Mouse (Mus musculus) kidney, embryonic 14.5 days (tissue): ENCODE measurements around the gene Mast3. TPM values are rescaled to one million over a fixed set of nuclear protein-coding genes. Genes with fewer than 3 reads are reported as not detected.

ENCODE experiments used
- ATAC-seq: fragments of 200-750 bp; cut with Nextera tagmentation; 2 replicates; pipeline ENCODE4 v1.8.0; 2017; ENCODE audit warnings: moderate number of reproducible peaks, mild to moderate bottlenecking, moderate TSS enrichment, moderate library complexity; ENCODE audit not compliant: low FRiP score, low TSS enrichment
- H3K27ac ChIP-seq: fragments of 300-500 bp; sonication (generic); 2 replicates; pipeline ENCODE4 v1.5.1; 2014; ENCODE audit warnings: low read depth, mild to moderate bottlenecking, low read length, moderate library complexity, mixed read lengths
- H3K27me3 ChIP-seq: fragments of 300-500 bp; sonication (generic); 2 replicates; pipeline ENCODE4 v1.6.1; 2014; ENCODE audit warnings: mild to moderate bottlenecking, low read length; ENCODE audit not compliant: control insufficient read depth, insufficient read depth
- H3K36me3 ChIP-seq: fragments of 300-500 bp; sonication (generic); 2 replicates; pipeline ENCODE4 v1.6.1; 2014; ENCODE audit warnings: low read length, mixed read lengths; ENCODE audit not compliant: control insufficient read depth, insufficient read depth
- H3K4me1 ChIP-seq: fragments of 300-500 bp; sonication (generic); 2 replicates; pipeline ENCODE4 v1.6.1; 2014; ENCODE audit warnings: low read length, mixed read lengths; ENCODE audit not compliant: control insufficient read depth, insufficient read depth
- H3K4me2 ChIP-seq: fragments of 300-500 bp; sonication (generic); replicated peaks from 2 replicates; pipeline ENCODE4 v1.6.1; 2014; ENCODE audit warnings: low read depth, mild to moderate bottlenecking, low read length
- H3K4me3 ChIP-seq: fragments of 300-500 bp; sonication (generic); 2 replicates; pipeline ENCODE4 v1.5.1; 2014; ENCODE audit warnings: mild to moderate bottlenecking, low read length
- H3K9ac ChIP-seq: fragments of 300-500 bp; sonication (generic); 2 replicates; pipeline ENCODE4 v1.6.1; 2014; ENCODE audit warnings: low read depth, mild to moderate bottlenecking, low read length, moderate library complexity
- H3K9me3 ChIP-seq: fragments of 300-500 bp; sonication (generic); 2 replicates; pipeline ENCODE4 v1.6.1; 2016; ENCODE audit warnings: low read length; ENCODE audit not compliant: control insufficient read depth
- WGBS: fragments of 180-500 bp; shearing (Covaris S2); extraction: QIAGEN DNeasy Blood & Tissue Kit; methylation state at CpG from one replicate; pipeline ENCODE4 v1.1.7; 2014; 5-methylcytosine and 5-hydroxymethylcytosine counted together
- polyA plus RNA-seq: library from polyadenylated mRNA; unstranded; fragments of >200 nt; fragmentation: Nextera tagmentation; extraction: Ambion mirVana; gene quantifications from 2 replicates; pipeline ENCODE4 v1.2.1, GENCODE M21; 2014

The Mast3 gene
- polyA plus RNA-seq, 1 experiment from 2014 or later, result 17.2 TPM

GRCm38 (mm10) chr8:70845108-70845507, 40.3 kb upstream of the Mast3 start:
- no peaks in the 10 kb centered on the region for H3K9me3 ChIP-seq
- H3K4me2 ChIP-seq, result no peak overlapping the region
- H3K36me3 ChIP-seq, result no peaks in the 10 kb centered on the region
- H3K27ac ChIP-seq, result no peak overlapping the region
- WGBS, result 45% methylated on average over 5 of the region's 5 CpGs
- no peaks in the 10 kb centered on the region for H3K27me3 ChIP-seq
- no peak for ATAC-seq
- no peaks in the 10 kb centered on the region; the same call in 1 of the 2 replicates for H3K4me1 ChIP-seq
- H3K9ac ChIP-seq, result no peak overlapping the region
- no peak overlapping the region for H3K4me3 ChIP-seq

GRCm38 (mm10) chr8:70844523-70844922, 39.7 kb upstream of the Mast3 start:
- no peak for ATAC-seq
- no peak overlapping the region for H3K27ac ChIP-seq

GRCm38 (mm10) chr8:70843941-70844340, 39.1 kb upstream of the Mast3 start:
- H3K4me2 ChIP-seq, result no peak overlapping the region
- H3K9me3 ChIP-seq, result no peaks in the 10 kb centered on the region
- ATAC-seq, result no peak
- H3K9ac ChIP-seq, result no peak overlapping the region
- no peak overlapping the region for H3K27ac ChIP-seq
- H3K4me1 ChIP-seq, result no peaks in the 10 kb centered on the region; the same call in 1 of the 2 replicates
- 91% methylated on average over 8 of the region's 8 CpGs for WGBS
- H3K4me3 ChIP-seq, result no peak overlapping the region
- no peaks in the 10 kb centered on the region for H3K36me3 ChIP-seq
- no peaks in the 10 kb centered on the region for H3K27me3 ChIP-seq

More at GRCm38 (mm10) chr8:70844523-70844922, 39.7 kb upstream of the Mast3 start:
- no peaks in the 10 kb centered on the region for H3K36me3 ChIP-seq
- no peak overlapping the region for H3K4me3 ChIP-seq
- no peak overlapping the region for H3K9ac ChIP-seq
- WGBS, result under 1% methylated on average over 6 of the region's 6 CpGs
- no peaks in the 10 kb centered on the region for H3K9me3 ChIP-seq
- no peaks in the 10 kb centered on the region for H3K27me3 ChIP-seq
- H3K4me2 ChIP-seq, result no peak overlapping the region
- no peaks in the 10 kb centered on the region; the same call in 1 of the 2 replicates for H3K4me1 ChIP-seq

- Histone ChIP-seq H3K27me3 (no peaks in the 10 kb centered on the region), H3K27ac (no peak overlapping the region), H3K4me1 (no peaks in the 10 kb centered on the region; the same call in 1 of the 2 replicates), H3K4me2 (no peak overlapping the region), H3K9ac (no peak overlapping the region), H3K36me3 (no peaks in the 10 kb centered on the region), H3K4me3 (no peak overlapping the region), H3K9me3 (no peaks in the 10 kb centered on the region)
- WGBS, result 81% methylated on average over 5 of the region's 5 CpGs
- no peak for ATAC-seq
Measured at GRCm38 (mm10) chr8:70843214-70843773, 38.4 kb upstream of the Mast3 start.

- 79% methylated on average over 25 of the region's 25 CpGs for WGBS
- no peak for ATAC-seq
Measured at GRCm38 (mm10) chr8:70842484-70842883, 37.6 kb upstream of the Mast3 start.

GRCm38 (mm10) chr8:70841147-70842072, 36.6 kb upstream of the Mast3 start:
- Histone ChIP-seq H3K4me1 (no peaks in the 10 kb centered on the region; the same call in 1 of the 2 replicates), H3K27me3 (no peaks in the 10 kb centered on the region), H3K4me3 (no peak overlapping the region), H3K9me3 (no peaks in the 10 kb centered on the region), H3K27ac (peak overlapping the region; percentile 27), H3K9ac (no peak overlapping the region), H3K36me3 (no peaks in the 10 kb centered on the region), H3K4me2 (no peak overlapping the region)
- ATAC-seq, result peak; percentile 15; the same call in 1 of the 2 replicates
- 36% methylated on average over 22 of the region's 22 CpGs for WGBS

More at GRCm38 (mm10) chr8:70842484-70842883, 37.6 kb upstream of the Mast3 start:
- no peak overlapping the region for H3K4me3 ChIP-seq
- no peaks in the 10 kb centered on the region for H3K9me3 ChIP-seq
- no peaks in the 10 kb centered on the region; the same call in 1 of the 2 replicates for H3K4me1 ChIP-seq
- no peak overlapping the region for H3K9ac ChIP-seq
- H3K27me3 ChIP-seq, result no peaks in the 10 kb centered on the region
- H3K27ac ChIP-seq, result no peak overlapping the region
- H3K4me2 ChIP-seq, result no peak overlapping the region
- no peaks in the 10 kb centered on the region for H3K36me3 ChIP-seq

- no peak overlapping the region for H3K4me3 ChIP-seq
- no peak for ATAC-seq
- H3K27me3 ChIP-seq, result no peaks in the 10 kb centered on the region
- 46% methylated on average over 10 of the region's 10 CpGs for WGBS
- H3K4me2 ChIP-seq, result no peak overlapping the region
- peak overlapping the region; percentile 27 for H3K27ac ChIP-seq
- no peak overlapping the region for H3K9ac ChIP-seq
- H3K36me3 ChIP-seq, result peaks cover 6% of the 10 kb centered on the region; the same call in 1 of the 2 replicates
- no peaks in the 10 kb centered on the region; the same call in 1 of the 2 replicates for H3K4me1 ChIP-seq
- H3K9me3 ChIP-seq, result no peaks in the 10 kb centered on the region
Measured at GRCm38 (mm10) chr8:70840590-70840989, 35.7 kb upstream of the Mast3 start.

GRCm38 (mm10) chr8:70839408-70840351, 34.8 kb upstream of the Mast3 start, which contains the start of gene Arrdc2:
Gene Arrdc2, minus strand, starts transcription at chr8:70839720.
- peak within 1 kb of the TSS; percentile 79 for H3K9ac ChIP-seq
- peak within 1 kb of the TSS; percentile 88 for H3K4me2 ChIP-seq
- H3K36me3 ChIP-seq, result peaks cover 10% of the 10 kb centered on the region; the same call in 1 of the 2 replicates
- H3K9me3 ChIP-seq, result no peaks in the 10 kb centered on the region
- H3K4me1 ChIP-seq, result no peaks in the 10 kb centered on the region; the same call in 1 of the 2 replicates
- H3K4me3 ChIP-seq, result peak within 1 kb of the TSS; percentile 79
- 2% methylated on average over 55 of the region's 55 CpGs for WGBS
- ATAC-seq, result peak; percentile 96
- H3K27me3 ChIP-seq, result no peaks in the 10 kb centered on the region
- peak within 1 kb of the TSS; percentile 83 for H3K27ac ChIP-seq
